Comparison of ENCODE assay signal across 8 mouse cellular contexts in the genomic region with DNA sequence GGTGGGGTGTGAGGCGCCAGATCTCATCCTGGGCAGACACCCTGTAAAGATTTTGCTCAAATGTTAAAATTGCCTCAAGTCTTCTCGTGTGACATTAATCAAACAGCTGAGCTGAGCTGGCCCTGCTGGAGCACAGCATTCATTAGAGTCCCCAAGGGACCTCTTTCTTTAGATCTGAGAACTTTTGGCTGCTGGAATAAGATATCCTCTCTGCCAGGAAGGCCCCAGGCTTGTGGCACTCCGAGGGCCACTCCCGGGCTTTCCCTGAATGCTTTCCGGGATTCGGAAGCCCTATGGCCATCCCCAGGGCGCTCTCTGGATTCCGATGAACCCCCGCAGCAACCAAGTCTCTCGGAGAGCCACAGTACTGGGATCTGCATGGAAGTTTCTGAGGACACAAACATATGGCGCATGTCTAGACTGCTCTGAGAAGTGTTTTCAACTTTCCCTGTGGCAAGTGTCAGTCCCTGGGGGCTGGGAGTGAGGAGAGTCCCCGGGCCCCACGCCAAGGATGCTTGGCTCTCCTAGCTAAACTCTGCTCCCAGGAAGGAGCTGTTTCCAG. TPM values are rescaled to one million over a fixed set of nuclear protein-coding genes. Genes with fewer than 3 reads are reported as not detected.
DNase-seq lines count a peak whose midpoint lies in the region; ATAC-seq lines count a peak whose summit lies in the region.

No protein-coding gene starts in this region.

- 6% methylated on average over 13 of the region's 13 CpGs for WGBS in forebrain, embryonic 11.5 days
- WGBS in heart, embryonic 13.5 days: 9% methylated on average over 13 of the region's 13 CpGs
- WGBS in kidney, embryonic 14.5 days: 5% methylated on average over 13 of the region's 13 CpGs
- 6% methylated on average over 13 of the region's 13 CpGs for WGBS in lung, embryonic 16.5 days

- peak; percentile 49 for ATAC-seq in forebrain, embryonic 11.5 days (replicated peaks; ENCODE audit: low FRiP score)
- peak; percentile 35; the same call in 1 of the 2 replicates for ATAC-seq in heart, embryonic 13.5 days (ENCODE audit: extremely low read depth, insufficient number of reproducible peaks, low FRiP score, low TSS enrichment)
- ATAC-seq in kidney, embryonic 14.5 days (ENCODE audit: low FRiP score, low TSS enrichment): peak; percentile 69
- ATAC-seq in lung, embryonic 16.5 days (ENCODE audit: low read depth): peak; percentile 94

- H3K9ac ChIP-seq in forebrain, embryonic 11.5 days (ENCODE audit: low read length): peak overlapping the region; percentile 10
- H3K9ac ChIP-seq in heart, embryonic 13.5 days: peak overlapping the region; percentile 37
- peak overlapping the region; percentile 13; the same call in 1 of the 2 replicates for H3K9ac ChIP-seq in kidney, embryonic 14.5 days (ENCODE audit: low read depth, low read length)
- peak overlapping the region; percentile 39 for H3K9ac ChIP-seq in lung, embryonic 16.5 days (ENCODE audit: low read length)

- H3K4me3 ChIP-seq in forebrain, embryonic 11.5 days (ENCODE audit: low read depth, low read length): no peak overlapping the region
- H3K4me3 ChIP-seq in heart, embryonic 13.5 days: peak overlapping the region; percentile 26
- peak overlapping the region; percentile 17 for H3K4me3 ChIP-seq in kidney, embryonic 14.5 days (ENCODE audit: low read length)
- peak overlapping the region; percentile 26 for H3K4me3 ChIP-seq in lung, embryonic 16.5 days (ENCODE audit: low read length)

- peak; percentile 21 to 59 for DNase-seq in cerebellum, postnatal 25 days
- DNase-seq in cerebellum, adult 11 months: no peak
- peak; percentile 65 for DNase-seq in forebrain, embryonic 11.5 days (ENCODE audit: low spot score)
- DNase-seq in right cerebral cortex, postnatal 10 days (ENCODE audit: low spot score in 2 of 2): peak; percentile 81 to 82
- DNase-seq in thymus, postnatal 14 days: no peak

- peak overlapping the region; percentile 85 for H3K27ac ChIP-seq in forebrain, embryonic 11.5 days (ENCODE audit: low read depth, low read length)
- peak overlapping the region; percentile 85 for H3K27ac ChIP-seq in heart, embryonic 13.5 days (replicated peaks)
- peak overlapping the region; percentile 83 for H3K27ac ChIP-seq in kidney, embryonic 14.5 days (ENCODE audit: low read depth, low read length)
- H3K27ac ChIP-seq in lung, embryonic 16.5 days (ENCODE audit: low read length): peak overlapping the region; percentile 90

- H3K4me2 ChIP-seq in forebrain, embryonic 11.5 days (ENCODE audit: low read depth, low read length, severe bottlenecking): peak overlapping the region; percentile 37
- peak overlapping the region; percentile 65 for H3K4me2 ChIP-seq in heart, embryonic 13.5 days
- peak overlapping the region; percentile 49 for H3K4me2 ChIP-seq in kidney, embryonic 14.5 days (replicated peaks; ENCODE audit: low read depth, low read length)
- H3K4me2 ChIP-seq in lung, embryonic 16.5 days (ENCODE audit: low read depth, low read length): peak overlapping the region; percentile 55

- H3K27me3 ChIP-seq in forebrain, embryonic 11.5 days (ENCODE audit: control insufficient read depth, insufficient read depth, low read length): no peaks in the 10 kb centered on the region
- H3K27me3 ChIP-seq in heart, embryonic 13.5 days (replicated peaks): no peaks in the 10 kb centered on the region; the same call in 1 of the 2 replicates
- no peaks in the 10 kb centered on the region for H3K27me3 ChIP-seq in kidney, embryonic 14.5 days (ENCODE audit: control insufficient read depth, insufficient read depth, low read length)
- no peaks in the 10 kb centered on the region for H3K27me3 ChIP-seq in lung, embryonic 16.5 days (ENCODE audit: control insufficient read depth, insufficient read depth, low read depth, low read length)

- peaks cover 9% of the 10 kb centered on the region for H3K4me1 ChIP-seq in forebrain, embryonic 11.5 days (replicated peaks; ENCODE audit: control insufficient read depth, insufficient read depth, low read length)
- peaks cover 25% of the 10 kb centered on the region for H3K4me1 ChIP-seq in heart, embryonic 13.5 days
- H3K4me1 ChIP-seq in kidney, embryonic 14.5 days (ENCODE audit: control insufficient read depth, insufficient read depth, low read length): peaks cover 18% of the 10 kb centered on the region
- H3K4me1 ChIP-seq in lung, embryonic 16.5 days (replicated peaks; ENCODE audit: control insufficient read depth, insufficient read depth, low read length): peaks cover 17% of the 10 kb centered on the region

- no peaks in the 10 kb centered on the region for H3K36me3 ChIP-seq in forebrain, embryonic 11.5 days (ENCODE audit: control insufficient read depth, insufficient read depth, low read length)
- H3K36me3 ChIP-seq in heart, embryonic 13.5 days: peaks cover 3% of the 10 kb centered on the region; the same call in 1 of the 2 replicates
- no peaks in the 10 kb centered on the region for H3K36me3 ChIP-seq in kidney, embryonic 14.5 days (ENCODE audit: control insufficient read depth, insufficient read depth, low read length)
- no peaks in the 10 kb centered on the region for H3K36me3 ChIP-seq in lung, embryonic 16.5 days (ENCODE audit: control insufficient read depth, insufficient read depth, low read length)

- no peaks in the 10 kb centered on the region for H3K9me3 ChIP-seq in forebrain, embryonic 11.5 days (ENCODE audit: control insufficient read depth, low read length)
- peaks cover 13% of the 10 kb centered on the region; the same call in 1 of the 2 replicates for H3K9me3 ChIP-seq in heart, embryonic 13.5 days
- no peaks in the 10 kb centered on the region for H3K9me3 ChIP-seq in kidney, embryonic 14.5 days (ENCODE audit: control insufficient read depth, low read length)
- no peaks in the 10 kb centered on the region for H3K9me3 ChIP-seq in lung, embryonic 16.5 days (ENCODE audit: control insufficient read depth, low read length)

RNA-seq across cellular contexts. Expression of a gene that starts 10.8 kb away (rescaled TPM):
- 12.1 and 12.2 TPM in 2 replicates for polyA plus RNA-seq in forebrain, embryonic 11.5 days (2014; fragmentation: Nextera tagmentation; extraction: Ambion mirVana)
- 0.56 and 0.60 TPM in 2 replicates for polyA plus RNA-seq in heart, embryonic 13.5 days (2015; fragmentation: Nextera tagmentation; extraction: Ambion mirVana)
- polyA plus RNA-seq in kidney, embryonic 14.5 days (2014; fragmentation: Nextera tagmentation; extraction: Ambion mirVana): 0.04 and 0.10 TPM in 2 replicates
- polyA plus RNA-seq in lung, embryonic 16.5 days (2015; fragmentation: Nextera tagmentation; extraction: Ambion mirVana): 0.10 and 0.15 TPM in 2 replicates

Comparison
In these comparisons a context has a peak if more than half of its experiments do, and no peak if none do; other contexts are left out.
1. DNase-seq: peak in cerebellum, postnatal 25 days (2 of 2), forebrain, embryonic 11.5 days (single experiment) and right cerebral cortex, postnatal 10 days (2 of 2); none in cerebellum, adult 11 months (single experiment) and thymus, postnatal 14 days (single experiment).
2. ATAC-seq: peak in every context shown above with its lines; median percentile 94 in lung, embryonic 16.5 days; 69 in kidney, embryonic 14.5 days; 49 in forebrain, embryonic 11.5 days; 35 in heart, embryonic 13.5 days.
3. Peak in every context shown above with its lines, with median percentiles within 50 percentile points of each other: H3K27ac ChIP-seq, H3K4me2 ChIP-seq and H3K9ac ChIP-seq.